9 mouse cellular contexts compared by ENCODE assay signal in genomic region chr14:34500309-34500708, GRCm38 (mm10). TPM values are rescaled to one million over a fixed set of nuclear protein-coding genes. Genes with fewer than 3 reads are reported as not detected.
DNase-seq lines count a peak whose midpoint lies in the region; ATAC-seq and TF ChIP-seq lines count a peak whose summit lies in the region.
"Had no signal": no experiment of that assay in that cellular context is flagged by ENCODE, and none has a peak within 500 bp of the region (broad histone marks: within the 10 kb centered on the region; RNA-seq: fewer than 3 reads in every experiment).

No protein-coding gene starts in this region.

- peak overlapping the region; percentile 69 for H3K4me3 ChIP-seq in layer of hippocampus, adult 2 months
- peak overlapping the region; percentile 91 for H3K4me3 ChIP-seq in forebrain, embryonic 11.5 days (ENCODE audit: low read depth, low read length)
- H3K4me3 ChIP-seq in intestine, embryonic 16.5 days (ENCODE audit: low read length), result peak overlapping the region; percentile 22; the same call in 1 of the 2 replicates

- TF ChIP-seq CTCF in layer of hippocampus, adult 2 months (conservative IDR thresholded peaks at IDR 0.05), result no peak

- no peaks in the 10 kb centered on the region for H3K9me3 ChIP-seq in forebrain, embryonic 11.5 days (ENCODE audit: control insufficient read depth, low read length)
- no peaks in the 10 kb centered on the region for H3K9me3 ChIP-seq in intestine, embryonic 16.5 days (ENCODE audit: control insufficient read depth, low read length)

- H3K9ac ChIP-seq in forebrain, embryonic 11.5 days (ENCODE audit: low read length), result no peak overlapping the region
- H3K9ac ChIP-seq in intestine, embryonic 16.5 days (ENCODE audit: low read depth, low read length), result peak overlapping the region; percentile 15; the same call in 1 of the 2 replicates

- no peak for DNase-seq in layer of hippocampus, adult 2 months (ENCODE audit: low spot score in 2 of 2)
- no peak for DNase-seq in layer of hippocampus, postnatal 14 days (ENCODE audit: low spot score in 2 of 2)
- no peak for DNase-seq in forebrain, embryonic 11.5 days (ENCODE audit: low spot score)
- peak; percentile 42 for DNase-seq in retina, postnatal 1 day
- DNase-seq in ovary, adult 18-20 months (ENCODE audit: low spot score), result no peak
- no peak for DNase-seq in urinary bladder, postnatal 14 days (ENCODE audit: low spot score)

- H3K27me3 ChIP-seq in forebrain, embryonic 11.5 days (ENCODE audit: control insufficient read depth, insufficient read depth, low read length), result no peaks in the 10 kb centered on the region
- H3K27me3 ChIP-seq in intestine, embryonic 16.5 days (replicated peaks; ENCODE audit: control insufficient read depth, insufficient read depth, low read length), result no peaks in the 10 kb centered on the region

- peaks cover 8% of the 10 kb centered on the region; the same call in 1 of the 2 replicates for H3K4me1 ChIP-seq in forebrain, embryonic 11.5 days (replicated peaks; ENCODE audit: control insufficient read depth, insufficient read depth, low read length)
- H3K4me1 ChIP-seq in intestine, embryonic 16.5 days (ENCODE audit: control insufficient read depth, insufficient read depth, low read length), result peaks cover 22% of the 10 kb centered on the region

- 4% methylated on average over 4 of the region's 4 CpGs for WGBS in forebrain, embryonic 11.5 days
- WGBS in intestine, embryonic 16.5 days, result 14% methylated on average over 4 of the region's 4 CpGs

- ATAC-seq in forebrain, embryonic 11.5 days (replicated peaks; ENCODE audit: low FRiP score), result no peak
- no peak for ATAC-seq in intestine, embryonic 16.5 days

- no peaks in the 10 kb centered on the region for H3K36me3 ChIP-seq in forebrain, embryonic 11.5 days (ENCODE audit: control insufficient read depth, insufficient read depth, low read length)
- no peaks in the 10 kb centered on the region for H3K36me3 ChIP-seq in intestine, embryonic 16.5 days (ENCODE audit: control insufficient read depth, insufficient read depth, low read length)

- peak overlapping the region; percentile 72 for H3K4me2 ChIP-seq in forebrain, embryonic 11.5 days (ENCODE audit: low read depth, low read length, severe bottlenecking)
- peak overlapping the region; percentile 68 for H3K4me2 ChIP-seq in intestine, embryonic 16.5 days (ENCODE audit: low read depth, low read length)

- 0 out of 2 replicates have a peak overlapping the region, but pooled peaks have one; percentile 7 for H3K27ac ChIP-seq in layer of hippocampus, adult 2 months
- H3K27ac ChIP-seq in forebrain, embryonic 11.5 days (ENCODE audit: low read depth, low read length), result no peak overlapping the region
- no peak overlapping the region for H3K27ac ChIP-seq in intestine, embryonic 16.5 days (ENCODE audit: low read length)

RNA-seq across cellular contexts. Expression of gene Bmpr1a, which starts 2.8 kb away (rescaled TPM):
- total RNA-seq in layer of hippocampus, adult 2 months (2021), result 10 to 100 TPM; 36.5 to 42.2 TPM
- total RNA-seq in layer of hippocampus, postnatal 14 days (2021), result 10 to 100 TPM; 38.3 to 41.4 TPM
- 56.0 and 60.4 TPM in 2 replicates for polyA plus RNA-seq in forebrain, embryonic 11.5 days (2014; fragmentation: Nextera tagmentation; extraction: Ambion mirVana)
- 11.0 and 15.6 TPM in 2 replicates for polyA plus RNA-seq in intestine, embryonic 16.5 days (2015; fragmentation: Nextera tagmentation; extraction: Ambion mirVana)

RNA-seq across cellular contexts. Expression of gene 9230112D13Rik, which starts 22.3 kb away (rescaled TPM):
- not detected for total RNA-seq in layer of hippocampus, adult 2 months (2021)
- total RNA-seq in layer of hippocampus, postnatal 14 days (2021), result not detected
- not detected in 2 replicates for polyA plus RNA-seq in forebrain, embryonic 11.5 days (2014; fragmentation: Nextera tagmentation; extraction: Ambion mirVana)
- not detected in 2 replicates for polyA plus RNA-seq in intestine, embryonic 16.5 days (2015; fragmentation: Nextera tagmentation; extraction: Ambion mirVana)
- total RNA-seq: layer of hippocampus, postnatal 10 days; neutrophil, adult 5-6 weeks had no signal

Comparison
In these comparisons a context has a peak if more than half of its experiments do, and no peak if none do; other contexts are left out.
1. H3K4me3 ChIP-seq: peak in every context shown above with its lines; median percentile 91 in forebrain, embryonic 11.5 days; 69 in layer of hippocampus, adult 2 months; 22 in intestine, embryonic 16.5 days.